Mouse (Mus musculus) erythroid progenitor cell, adult 5-6 weeks (primary cell): ENCODE measurements around the gene Msh4. TPM values are rescaled to one million over a fixed set of nuclear protein-coding genes. Genes with fewer than 3 reads are reported as not detected.

Experiments
- ATAC-seq: replicated peaks from 2 replicates; pipeline ENCODE4 v1.8.0; 2016; ENCODE audit warnings: moderate number of reproducible peaks, mild to moderate bottlenecking, moderate TSS enrichment, inconsistent platforms; ENCODE audit not compliant: poor library complexity, low FRiP score, severe bottlenecking
- total RNA-seq, 2 experiments: library from RNA; stranded (forward) in 1 of 2; stranded (reverse) in 1 of 2; fragments of 150-400 nt in 1 of 2; fragments of 186-747, 209-891 nt in 1 of 2; gene quantifications; 2 replicates each; pipeline versions ENCODE4 v1.2.3 to v1.2.4; 2015 to 2017; ENCODE audit warnings: low replicate concordance in 2 of 2

Gene Msh4
- total RNA-seq, 2 experiments from 2014 or later, result not detected

DNA sequence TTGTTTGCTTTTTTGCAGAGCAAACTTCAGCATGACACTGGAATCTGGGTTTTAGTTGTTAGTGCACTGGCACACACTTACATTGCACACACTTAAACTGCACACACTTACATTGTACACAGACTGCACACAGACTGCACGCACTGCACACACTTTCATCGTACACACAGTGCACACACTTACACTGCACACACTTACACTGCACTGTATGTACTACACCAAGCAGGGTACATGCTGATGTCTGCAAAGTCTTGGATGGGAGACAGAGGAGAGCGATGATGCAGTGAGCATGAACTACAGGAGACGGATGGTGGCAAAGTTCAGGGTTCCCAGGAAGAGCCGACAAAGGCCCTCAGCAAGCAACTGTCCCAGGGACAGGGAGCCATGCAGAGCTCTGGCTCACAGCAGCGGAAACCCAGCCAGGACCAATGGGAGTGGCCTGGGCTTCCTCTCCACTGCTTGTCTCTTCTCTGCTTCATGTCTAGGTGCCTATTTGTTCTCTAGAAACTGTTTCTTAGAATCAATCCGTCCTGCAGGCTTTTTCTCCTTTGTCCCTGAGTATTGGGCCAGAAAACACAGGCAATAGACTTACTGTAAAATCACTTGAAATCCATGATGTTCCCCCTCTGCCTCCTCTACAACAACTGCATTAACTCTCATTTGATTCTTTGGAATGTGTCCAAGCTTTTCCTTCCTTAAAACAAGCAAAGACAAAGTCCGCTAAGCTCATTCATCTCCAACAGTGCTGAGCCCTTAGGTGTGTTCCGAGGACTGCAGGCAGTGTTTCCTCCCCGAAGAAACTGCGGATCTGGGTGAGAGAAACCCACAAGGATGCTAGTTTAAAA, 82.0 kb downstream of the Msh4 start:
- ATAC-seq, result no peak

- ATAC-seq, result no peak
Observed at GRCm38 (mm10) chr3:153819438-153819837, 86.5 kb downstream of the Msh4 start.

DNA sequence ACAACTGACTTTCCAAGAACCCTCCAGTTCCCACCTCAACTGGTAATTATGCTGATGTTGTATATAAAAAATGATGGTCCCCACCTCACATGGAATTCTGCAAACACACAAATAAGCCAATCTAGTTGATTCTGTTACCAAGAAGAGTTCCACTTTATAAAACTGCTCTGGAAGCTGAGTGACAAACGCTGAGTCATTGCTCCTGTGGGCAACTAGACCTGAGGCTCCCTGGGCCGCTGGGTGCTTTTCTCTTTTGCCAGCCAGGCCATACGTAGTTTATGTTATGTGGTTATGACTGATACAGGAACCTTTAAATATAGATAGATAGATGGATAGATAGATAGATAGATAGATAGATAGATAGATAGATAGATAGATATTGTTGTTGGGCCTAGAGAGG, 87.2 kb downstream of the Msh4 start:
- peak; percentile 69 for ATAC-seq

DNA sequence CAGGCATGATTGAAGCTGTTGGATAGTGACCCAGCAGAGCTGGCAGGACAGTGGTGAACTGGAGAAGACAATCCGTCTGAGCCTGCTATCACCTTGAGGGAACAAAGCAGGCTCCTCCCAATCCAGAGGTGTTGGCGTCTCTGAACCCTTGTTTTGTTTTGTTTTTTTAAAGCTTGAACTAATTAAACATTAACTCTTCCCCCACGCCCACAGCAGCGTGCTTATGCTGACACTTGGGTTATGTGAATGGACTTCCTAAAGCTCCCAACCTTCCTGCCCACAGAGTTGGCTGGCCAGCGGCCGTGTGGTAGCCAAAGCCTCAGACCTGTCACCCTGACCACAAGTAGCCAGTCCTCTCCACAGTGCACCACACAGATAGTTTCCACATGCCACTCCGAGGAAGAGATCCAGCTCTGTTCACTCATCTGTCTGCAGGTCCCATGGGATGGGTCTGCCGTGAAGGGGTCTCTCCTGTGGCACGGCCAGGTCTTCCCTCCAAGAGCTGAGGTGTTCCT, 88.5 kb downstream of the Msh4 start:
- no peak for ATAC-seq

DNA sequence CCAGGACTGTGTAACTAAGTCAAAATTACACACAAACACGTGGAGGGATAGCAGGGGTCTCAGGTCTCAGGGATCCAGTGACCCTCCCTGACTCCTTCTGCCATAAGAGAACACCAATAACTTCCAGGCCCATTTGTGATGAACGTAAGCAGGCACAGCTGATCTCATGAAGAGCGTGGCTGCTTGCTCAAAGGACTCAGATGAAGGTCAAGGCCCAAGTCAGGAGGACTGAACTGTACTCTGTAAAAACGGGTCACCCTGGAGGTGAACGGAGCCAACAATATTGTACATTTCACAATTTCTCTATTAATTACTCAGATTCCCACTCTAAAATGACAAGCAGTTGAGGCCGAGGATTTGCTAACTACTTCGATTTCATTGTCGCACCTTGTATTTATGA, 91.9 kb downstream of the Msh4 start:
- ATAC-seq, result no peak

DNA sequence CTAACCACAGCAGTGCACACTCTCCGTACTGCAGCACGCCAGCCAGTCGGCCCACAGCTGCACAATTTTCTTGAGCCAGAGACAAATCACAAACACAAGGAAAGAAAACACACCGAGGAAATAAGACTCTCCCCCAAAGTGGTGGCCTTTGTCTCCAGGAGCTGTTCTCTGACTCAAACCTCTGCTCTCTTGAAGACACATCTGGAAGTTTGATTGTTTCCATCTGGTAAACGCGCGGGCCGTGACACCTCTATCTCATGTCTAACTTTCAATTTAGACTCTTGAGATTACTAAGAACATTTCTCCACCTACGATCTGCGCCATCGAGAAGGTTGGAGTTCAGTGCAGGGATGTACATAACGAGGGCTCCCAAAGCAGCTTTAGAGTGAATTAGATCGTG, 97.5 kb downstream of the Msh4 start:
- ATAC-seq, result 0 out of 2 replicates have a peak, but pooled peaks have one; percentile 0

- peak; percentile 89 for ATAC-seq
Observed at GRCm38 (mm10) chr3:153807444-153808149, 98.3 kb downstream of the Msh4 start.

Other genes starting within 250 kb of the Msh4 start
- gene St6galnac3, start 181.0 kb downstream of the Msh4 start, total RNA-seq (2015; ENCODE audit: low replicate concordance), result 4.3 and 5.4 TPM in 2 replicates
- gene St6galnac3, start 181.0 kb downstream of the Msh4 start, total RNA-seq (2017; ENCODE audit: low replicate concordance), result 4.6 and 10.7 TPM in 2 replicates
- 0.72 TPM in 1 of 2 replicates, not detected in the other for gene Asb17, start 61.9 kb downstream of the Msh4 start, total RNA-seq (2015; ENCODE audit: low replicate concordance)
- gene Asb17, start 61.9 kb downstream of the Msh4 start, total RNA-seq (2017; ENCODE audit: low replicate concordance), result not detected in 2 replicates
- gene Rabggtb, start 6.9 kb upstream of the Msh4 start, total RNA-seq (2015; ENCODE audit: low replicate concordance), result 174 and 210 TPM in 2 replicates
- 142 and 143 TPM in 2 replicates for gene Rabggtb, start 6.9 kb upstream of the Msh4 start, total RNA-seq (2017; ENCODE audit: low replicate concordance)
- gene Acadm, start 38.5 kb upstream of the Msh4 start, total RNA-seq (2015; ENCODE audit: low replicate concordance), result 16.3 and 18.0 TPM in 2 replicates
- gene Acadm, start 38.5 kb upstream of the Msh4 start, total RNA-seq (2017; ENCODE audit: low replicate concordance), result 8.3 and 38.5 TPM in 2 replicates
- gene Slc44a5, start 67.3 kb upstream of the Msh4 start, total RNA-seq (2015; ENCODE audit: low replicate concordance), result 1.4 TPM in 1 of 2 replicates, not detected in the other
- gene Slc44a5, start 67.3 kb upstream of the Msh4 start, total RNA-seq (2017; ENCODE audit: low replicate concordance), result 0.13 TPM in 1 of 2 replicates, not detected in the other